Mouse (Mus musculus) ES-E14 (cell line): Measurements from ENCODE around the gene Cerk.

ENCODE experiments used
- CHD2 ChIP-seq: IDR thresholded peaks from 2 replicates; pipeline ENCODE4 v1.6.1; 2014; ENCODE audit warnings: mild to moderate bottlenecking, low read depth, low read length, inconsistent platforms
- MAFK ChIP-seq: IDR thresholded peaks from 2 replicates; pipeline ENCODE4 v1.6.1; 2014; ENCODE audit warnings: mild to moderate bottlenecking, low read depth, low read length, inconsistent platforms; ENCODE audit not compliant: insufficient read depth
- ZC3H11A ChIP-seq: IDR thresholded peaks from 2 replicates; pipeline ENCODE4 v1.6.1; 2012; ENCODE audit warnings: low read depth, mild to moderate bottlenecking, inconsistent platforms, low read length, borderline replicate concordance

- TF ChIP-seq ZC3H11A (no peak), CHD2 (no peak), MAFK (no peak)
These were observed 48.8 kb upstream of the Cerk start for GRCm38 (mm10) chr15:86234517-86235441.
